9 mouse cellular contexts compared by ENCODE assay signal in the genomic region with DNA sequence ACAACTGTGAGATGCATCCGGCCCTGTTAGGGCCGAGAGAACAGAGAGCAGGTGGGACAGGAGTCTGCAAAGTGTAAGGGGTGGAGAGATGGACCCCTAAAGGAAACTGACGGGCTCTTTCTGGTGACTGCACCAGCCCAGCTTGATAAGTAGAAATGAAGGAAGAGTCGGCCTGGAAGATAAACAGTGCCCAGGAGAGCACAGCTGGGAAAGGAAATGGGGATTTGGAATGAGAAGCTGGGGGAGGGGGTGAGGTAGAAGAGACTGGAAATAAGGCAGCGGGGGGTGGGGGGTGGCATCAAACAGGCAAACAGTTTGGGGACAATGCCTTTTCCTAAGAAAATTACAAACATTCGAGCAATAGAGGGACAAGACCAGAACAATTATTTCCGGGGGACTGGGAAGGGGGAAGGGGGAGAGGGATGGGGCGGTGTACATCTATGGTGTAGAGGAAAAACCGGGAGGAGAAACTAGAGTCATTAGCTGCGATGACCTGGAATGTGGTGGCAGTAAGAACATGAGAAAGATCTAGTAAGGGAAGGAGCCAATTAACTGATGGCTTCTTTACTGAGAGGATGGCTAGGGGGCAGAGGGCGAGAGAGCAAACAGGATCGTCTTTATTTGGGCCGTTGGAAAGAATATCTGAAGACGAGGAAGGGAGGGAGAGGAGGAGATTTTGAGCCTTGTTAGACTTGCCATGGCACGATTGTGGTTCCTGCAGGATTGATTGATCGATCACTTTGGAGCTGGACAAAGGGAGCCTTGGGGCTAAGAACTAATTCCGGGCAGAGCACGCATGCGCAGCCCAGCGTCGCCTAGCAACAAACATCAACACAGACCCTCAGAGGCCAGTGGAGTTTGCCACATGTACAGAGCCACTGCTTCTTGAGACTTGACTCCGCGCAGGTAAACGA. TPM values are rescaled to one million over a fixed set of nuclear protein-coding genes. Genes with fewer than 3 reads are reported as not detected.
DNase-seq lines count a peak whose midpoint lies in the region; ATAC-seq lines count a peak whose summit lies in the region.
"Had no signal": no experiment of that assay in that cellular context is flagged by ENCODE, and none has a peak within 500 bp of the region (broad histone marks: within the 10 kb centered on the region; RNA-seq: fewer than 3 reads in every experiment).

A gene (plus strand): TSS at position 851 of the 914 bp plus-strand sequence.

- H3K36me3 ChIP-seq in intestine, embryonic 16.5 days (ENCODE audit: control insufficient read depth, insufficient read depth, low read length): no peaks in the 10 kb centered on the region

- peak; percentile 90 for ATAC-seq in intestine, embryonic 16.5 days
- peak; percentile 94 for ATAC-seq in megakaryocyte-erythroid progenitor cell, adult 5-6 weeks (replicated peaks; ENCODE audit: low FRiP score, low TSS enrichment, poor library complexity, severe bottlenecking)
- ATAC-seq in inflammation-experienced regulatory T-cells, adult 6 months: no peak

- H3K9me3 ChIP-seq in intestine, embryonic 16.5 days (ENCODE audit: control insufficient read depth, low read length): no peaks in the 10 kb centered on the region

- H3K4me1 ChIP-seq in intestine, embryonic 16.5 days (ENCODE audit: control insufficient read depth, insufficient read depth, low read length): peaks cover 7% of the 10 kb centered on the region; the same call in 1 of the 2 replicates

- intact Hi-C loops in left cerebral cortex, postnatal 36 days (cut with DNase I): no loop called here

- no peaks in the 10 kb centered on the region for H3K27me3 ChIP-seq in intestine, embryonic 16.5 days (replicated peaks; ENCODE audit: control insufficient read depth, insufficient read depth, low read length)

- peak; percentile 8 for DNase-seq in adrenal gland, adult 2 months
- DNase-seq in cerebellum, postnatal 36 days: peak; percentile 25 to 31
- peak; percentile 40 to 48 for DNase-seq in frontal cortex, postnatal 36 days (ENCODE audit: low spot score in 2 of 2)
- peak; percentile 28 to 31 for DNase-seq in left cerebral cortex, postnatal 36 days (ENCODE audit: low spot score in 2 of 2)
- peak; percentile 77 to 80 for DNase-seq in right cerebral cortex, postnatal 10 days (ENCODE audit: low spot score in 2 of 2)

- no peak within 1 kb of the TSS for H3K27ac ChIP-seq in intestine, embryonic 16.5 days (ENCODE audit: low read length)

- peak within 1 kb of the TSS; percentile 47; the same call in 1 of the 2 replicates for H3K9ac ChIP-seq in intestine, embryonic 16.5 days (ENCODE audit: low read depth, low read length)

- H3K4me2 ChIP-seq in intestine, embryonic 16.5 days (ENCODE audit: low read depth, low read length): peak within 1 kb of the TSS; percentile 48

- H3K4me3 ChIP-seq in intestine, embryonic 16.5 days (ENCODE audit: low read length): peak within 1 kb of the TSS; percentile 50

- WGBS in intestine, embryonic 16.5 days: 16% methylated on average over 24 of the region's 24 CpGs

RNA-seq across cellular contexts. Expression of the gene that starts here (rescaled TPM):
- total RNA-seq in adrenal gland, adult 2 months (2021): not detected
- polyA plus RNA-seq in adrenal gland, adult 2 months (2012; rRNA removed): not detected in 2 replicates
- polyA plus RNA-seq in intestine, embryonic 16.5 days (2015; fragmentation: Nextera tagmentation; extraction: Ambion mirVana): 0.11 TPM in 1 of 2 replicates, not detected in the other
- under 1 TPM; 0.47 to 0.54 TPM for total RNA-seq in left cerebral cortex, postnatal 36 days (2021)
- 0.20 and 0.62 TPM in 2 replicates for total RNA-seq in megakaryocyte-erythroid progenitor cell, adult 5-6 weeks (2014; fragmentation: Nextera tagmentation)
- 0.46 TPM in 1 of 2 replicates, not detected in the other for total RNA-seq in megakaryocyte-erythroid progenitor cell, adult 5-6 weeks (2017)
- 1 to 10 TPM; 2.9 to 4.2 (median 4.1) TPM for polyA plus RNA-seq in inflammation-experienced regulatory T-cells, adult 6 months (2017; shearing (Covaris generic))
- total RNA-seq: gastrocnemius, postnatal 36 days had no signal

Comparison
In these comparisons a context has a peak if more than half of its experiments do, and no peak if none do; other contexts are left out.
1. Peak in DNase-seq in adrenal gland, adult 2 months; RNA of the gene not detected or under 1 TPM.
2. Peak in ATAC-seq, H3K4me3 ChIP-seq, H3K9ac ChIP-seq and H3K4me2 ChIP-seq in intestine, embryonic 16.5 days; RNA of the gene not detected or under 1 TPM.
3. Peak in DNase-seq in left cerebral cortex, postnatal 36 days; RNA of the gene not detected or under 1 TPM.
4. Peak in ATAC-seq in megakaryocyte-erythroid progenitor cell, adult 5-6 weeks; RNA of the gene not detected or under 1 TPM.
5. DNase-seq: peak in every context shown above with its lines; median percentile 78 in right cerebral cortex, postnatal 10 days; 44 in frontal cortex, postnatal 36 days; 30 in left cerebral cortex, postnatal 36 days; 28 in cerebellum, postnatal 36 days; 8 in adrenal gland, adult 2 months.